Mouse (Mus musculus) heart, adult 2 months (tissue): ENCODE measurements around the gene Nusap1.

ENCODE experiments used
- CTCF ChIP-seq: fragments of 200-600 bp; IDR thresholded peaks from 2 replicates; pipeline ENCODE4 v1.8.1; 2022; ENCODE audit warnings: antibody characterized with exemption, mild to moderate bottlenecking, moderate library complexity
- EP300 ChIP-seq: fragments of 200-500 bp; IDR thresholded peaks from 2 replicates; pipeline ENCODE4 v1.6.1; 2011; ENCODE audit warnings: low read depth, low read length, control low read depth; ENCODE audit not compliant: insufficient read depth
- POLR2A ChIP-seq: fragments of 200-500 bp; IDR thresholded peaks from 2 replicates; pipeline ENCODE4 v1.6.1; 2011; ENCODE audit warnings: mild to moderate bottlenecking, low read depth, low read length, control low read depth; ENCODE audit not compliant: insufficient read depth

DNA sequence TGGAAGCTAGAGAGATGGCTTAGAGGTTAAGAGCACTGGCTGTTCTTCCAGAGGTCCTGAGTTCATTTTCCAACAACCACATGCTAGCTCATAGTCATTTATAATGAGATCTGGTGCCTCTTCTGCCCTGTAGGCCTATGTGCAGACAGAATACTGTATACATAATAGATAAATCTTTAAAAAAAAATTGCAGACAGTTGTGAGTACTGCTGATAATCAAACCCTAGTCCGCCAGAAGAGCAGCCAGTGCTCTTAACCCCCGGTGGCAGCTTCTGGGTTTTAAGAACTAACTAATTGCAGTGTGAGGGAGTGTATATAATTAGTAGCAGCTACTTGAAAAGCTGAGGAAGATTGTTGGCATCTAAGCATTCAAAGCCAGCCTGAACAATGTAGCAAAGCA lies 34.7 kb upstream of the Nusap1 start:
- TF ChIP-seq POLR2A = no peak
- no peak for TF ChIP-seq EP300
- no peak for TF ChIP-seq CTCF
